Mouse (Mus musculus) ES-E14 (cell line): ENCODE measurements around the gene Pitpnm3. TPM values are rescaled to one million over a fixed set of nuclear protein-coding genes. Genes with fewer than 3 reads are reported as not detected.
A peak's percentile ranks its signal among the peaks of the same experiment; 100 is the strongest.

Experiments
- DNase-seq: peaks from one replicate; pipeline ENCODE4 v3.0.0-alpha.2; 2013; ENCODE audit warnings: low read depth, low spot score
- H3K27ac ChIP-seq: 2 replicates; pipeline ENCODE4 v1.5.1; 2012; ENCODE audit warnings: low read depth, mild to moderate bottlenecking, low read length, moderate library complexity, mixed read lengths; ENCODE audit not compliant: poor library complexity, insufficient read depth, severe bottlenecking
- H3K36me3 ChIP-seq: 2 replicates; pipeline ENCODE4 v1.6.1; 2012; ENCODE audit warnings: mild to moderate bottlenecking, low read length, moderate library complexity, mixed read lengths; ENCODE audit not compliant: control insufficient read depth, poor library complexity, insufficient read depth, severe bottlenecking
- H3K4me1 ChIP-seq, 2 experiments: fragments of 150-350 bp in 1 of 2; sonication (generic) in 1 of 2; 2 replicates each; pipeline ENCODE4 v1.6.1; 2012; ENCODE audit warnings: low read length in 2 of 2, mild to moderate bottlenecking in 1 of 2, mixed read lengths in 1 of 2; ENCODE audit not compliant: control insufficient read depth in 2 of 2, insufficient read depth in 2 of 2, poor library complexity in 1 of 2
- H3K4me3 ChIP-seq, 2 experiments: fragments of 150-350 bp in 1 of 2; sonication (generic) in 1 of 2; 2 replicates each; pipeline ENCODE4 v1.5.1; 2012; ENCODE audit warnings: low read length in 2 of 2, low read depth in 1 of 2, mild to moderate bottlenecking in 1 of 2, mixed read lengths in 1 of 2; ENCODE audit not compliant: insufficient read depth in 1 of 2, poor library complexity in 1 of 2, severe bottlenecking in 1 of 2
- H3K9ac ChIP-seq: 2 replicates; pipeline ENCODE4 v1.6.1; 2012; ENCODE audit warnings: low read depth, mild to moderate bottlenecking, low read length, mixed read lengths; ENCODE audit not compliant: poor library complexity, insufficient read depth, severe bottlenecking
- H3K9me3 ChIP-seq: fragments of 150-350 bp; sonication (generic); 2 replicates; pipeline ENCODE4 v1.6.1; 2012; ENCODE audit warnings: low read depth, mild to moderate bottlenecking, low read length; ENCODE audit not compliant: control insufficient read depth, insufficient read depth
- CHD2 ChIP-seq: IDR thresholded peaks from 2 replicates; pipeline ENCODE4 v1.6.1; 2014; ENCODE audit warnings: mild to moderate bottlenecking, low read depth, low read length, inconsistent platforms
- HCFC1 ChIP-seq: IDR thresholded peaks from 2 replicates; pipeline ENCODE4 v1.6.1; 2012; ENCODE audit warnings: low read length, inconsistent platforms, borderline replicate concordance; ENCODE audit not compliant: insufficient read depth
- MAFK ChIP-seq: IDR thresholded peaks from 2 replicates; pipeline ENCODE4 v1.6.1; 2014; ENCODE audit warnings: mild to moderate bottlenecking, low read depth, low read length, inconsistent platforms; ENCODE audit not compliant: insufficient read depth
- ZC3H11A ChIP-seq: IDR thresholded peaks from 2 replicates; pipeline ENCODE4 v1.6.1; 2012; ENCODE audit warnings: low read depth, mild to moderate bottlenecking, inconsistent platforms, low read length, borderline replicate concordance
- ZNF384 ChIP-seq: IDR thresholded peaks from 2 replicates; pipeline ENCODE4 v1.6.1; 2012; ENCODE audit warnings: low read depth, low read length, inconsistent platforms
- in situ Hi-C, 2 experiments: fragments of 600-800 bp; cut with MboI; formaldehyde crosslinking; loops; one replicate each; pipeline ENCODE4 v1.15.1; 2025; ENCODE audit warnings: low sequenced_read_pairs in 2 of 2, inconsistent platforms in 1 of 2; ENCODE audit not compliant: unreplicated experiment in 2 of 2
- total RNA-seq: library from RNA; depleted of rRNA; stranded (reverse); fragments of 300-350 nt; gene quantifications from 2 replicates; pipeline ENCODE4 v1.2.3, GENCODE M21; 2012

The Pitpnm3 gene
- total RNA-seq, 1 experiment = 0.36 TPM

DNA sequence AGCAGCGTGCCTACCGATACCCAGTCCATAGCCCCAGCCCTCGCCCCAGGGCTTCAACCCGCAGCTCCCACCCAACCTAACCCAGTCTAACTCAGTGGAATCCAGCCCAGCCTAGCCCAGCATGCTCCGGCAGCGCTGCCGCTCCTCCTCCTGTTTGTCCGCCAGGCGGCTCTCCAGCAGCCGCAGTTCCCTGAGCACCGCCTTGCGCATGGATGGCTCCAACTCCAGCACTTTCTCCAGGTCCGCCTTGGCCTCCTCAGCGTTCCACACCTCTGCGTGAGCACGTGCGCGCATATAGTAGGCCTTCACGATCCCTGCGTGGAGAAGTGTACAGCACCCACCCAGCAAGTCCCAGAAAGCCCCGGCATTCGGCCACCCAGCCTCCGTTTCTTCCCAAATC is 106.4 kb downstream of the Pitpnm3 start:
- H3K9me3 ChIP-seq = no peaks in the 10 kb centered on the region
- TF ChIP-seq MAFK (no peak), HCFC1 (no peak)
- in situ Hi-C loops = loop anchor here (10.0 to 25.0 kb wide), 2 partner anchors 454 to 692 kb away; no protein-coding TSS in a partner anchor
- H3K27ac ChIP-seq = no peak overlapping the region
- DNase-seq = peak; percentile 42
- no peaks in the 10 kb centered on the region for H3K36me3 ChIP-seq
- H3K9ac ChIP-seq = no peak overlapping the region
- H3K4me1 ChIP-seq = no peaks in the 10 kb centered on the region
- H3K4me3 ChIP-seq = no peak overlapping the region; a peak in 1 of 4 replicates

DNA sequence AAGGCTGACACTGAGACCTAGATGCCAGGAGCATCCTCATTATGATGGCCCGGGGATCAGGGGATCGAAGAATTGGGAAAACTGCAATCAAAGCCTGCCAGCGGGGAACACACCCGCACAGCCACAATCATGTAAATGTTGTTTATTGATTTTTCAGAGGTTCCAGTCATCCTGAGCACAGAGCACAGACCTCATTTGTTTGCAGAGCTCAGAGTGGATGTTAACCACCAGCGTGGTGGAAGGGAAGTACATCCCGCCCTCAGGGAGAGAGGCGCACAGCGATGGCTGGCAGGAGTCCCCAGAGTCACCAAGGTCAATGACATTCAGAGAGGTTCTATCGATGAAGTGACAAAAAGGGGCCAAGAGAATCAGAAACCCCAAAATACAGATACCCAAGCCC is 107.7 kb downstream of the Pitpnm3 start:
- Histone ChIP-seq H3K36me3 (no peaks in the 10 kb centered on the region), H3K4me1 (no peaks in the 10 kb centered on the region), H3K4me3 (no peak overlapping the region), H3K27ac (no peak overlapping the region), H3K9me3 (no peaks in the 10 kb centered on the region), H3K9ac (no peak overlapping the region)
- no peak for TF ChIP-seq HCFC1
- no peak for TF ChIP-seq CHD2
- no peak for TF ChIP-seq MAFK
- no peak for TF ChIP-seq ZNF384
- TF ChIP-seq ZC3H11A = no peak
- in situ Hi-C loops = loop anchor here (10.0 to 25.0 kb wide), 2 partner anchors 453 to 691 kb away; no protein-coding TSS in a partner anchor
- DNase-seq = no peak

DNA sequence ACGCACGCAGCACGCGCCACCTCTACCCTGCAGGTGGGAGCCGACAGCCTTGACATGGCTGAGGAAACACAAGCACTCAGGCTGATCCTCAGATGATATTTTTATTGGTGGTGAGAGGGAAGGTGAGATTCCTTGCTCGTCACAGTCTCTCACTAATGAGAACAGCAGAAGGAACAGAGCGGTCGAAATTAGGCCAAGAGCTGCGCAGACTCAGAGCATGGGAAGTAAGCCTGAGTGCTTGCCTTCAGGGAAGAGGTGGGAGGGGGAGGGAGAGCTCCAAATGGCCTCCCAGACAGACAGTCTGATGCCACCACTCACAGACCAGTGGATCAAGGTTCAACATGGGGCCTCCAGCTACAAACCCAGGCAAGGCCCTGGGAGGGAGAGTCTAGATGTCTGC is 109.1 kb downstream of the Pitpnm3 start:
- in situ Hi-C loops = loop anchor here (10.0 to 25.0 kb wide), 2 partner anchors 452 to 689 kb away; no protein-coding TSS in a partner anchor
- no peak overlapping the region for H3K27ac ChIP-seq
- H3K4me1 ChIP-seq = peaks cover 0 to 4% of the 10 kb centered on the region in 2 experiments; a peak in 1 of 4 replicates
- TF ChIP-seq CHD2 (no peak), ZC3H11A (no peak), HCFC1 (no peak), MAFK (no peak), ZNF384 (no peak)
- H3K4me3 ChIP-seq = no peak overlapping the region
- no peak for DNase-seq
- H3K36me3 ChIP-seq = no peaks in the 10 kb centered on the region
- no peak overlapping the region for H3K9ac ChIP-seq
- no peaks in the 10 kb centered on the region for H3K9me3 ChIP-seq

DNA sequence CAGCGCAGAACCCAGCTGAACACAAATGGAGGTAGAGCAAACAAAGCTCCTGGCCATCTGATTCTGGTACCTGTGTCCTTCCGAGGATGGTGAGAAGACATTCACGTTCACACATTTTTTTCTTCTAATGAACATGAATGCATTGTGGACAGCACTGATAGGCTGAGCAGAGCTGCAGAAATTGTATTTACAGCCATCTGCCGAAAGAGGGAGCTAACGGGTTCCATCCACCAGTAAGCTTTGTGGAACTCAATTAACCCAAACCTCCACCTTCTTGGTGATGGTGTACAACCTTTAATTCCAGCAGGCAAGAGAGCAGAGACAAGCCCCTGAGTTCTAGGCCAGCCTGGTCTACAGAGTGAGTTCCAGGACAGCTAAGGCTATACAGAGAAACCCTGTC is 109.7 kb downstream of the Pitpnm3 start:
- Histone ChIP-seq H3K27ac (no peak overlapping the region), H3K4me1 (peaks cover 0 to 4% of the 10 kb centered on the region in 2 experiments; a peak in 1 of 4 replicates)
- TF ChIP-seq CHD2 (no peak), ZC3H11A (no peak)

DNA sequence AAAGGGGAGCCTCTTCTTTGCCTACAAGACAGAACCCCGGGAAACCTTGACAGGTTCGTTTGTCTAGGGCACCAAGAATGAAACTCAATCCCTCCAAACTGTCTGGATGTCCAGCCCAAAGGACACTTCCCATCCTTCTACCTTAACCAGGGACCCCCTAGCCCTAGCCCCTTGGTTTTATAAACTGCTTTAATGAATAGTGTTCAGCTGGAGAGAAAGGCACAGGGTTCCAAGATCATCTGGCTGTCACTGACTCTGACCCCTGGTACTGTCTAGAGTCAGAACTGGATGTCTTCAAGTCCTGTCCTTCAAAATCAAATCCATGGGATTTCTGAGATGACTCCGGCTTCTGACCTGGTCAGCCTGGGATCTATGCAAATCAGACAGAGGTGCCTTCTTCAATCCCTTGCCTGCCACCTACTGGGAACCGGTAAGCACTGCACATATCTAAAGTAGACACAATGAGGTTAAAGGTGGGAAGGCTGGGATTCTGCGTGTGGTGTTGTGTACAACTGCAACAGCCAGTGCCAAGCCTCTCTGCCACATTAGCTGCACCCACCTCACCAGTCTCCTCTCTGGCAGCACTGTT is 111.3 kb downstream of the Pitpnm3 start:
- no peak for TF ChIP-seq ZC3H11A
- TF ChIP-seq CHD2 = no peak
- TF ChIP-seq ZNF384 = no peak
- no peak for TF ChIP-seq MAFK
- no peak for TF ChIP-seq HCFC1
- no peak overlapping the region for H3K4me3 ChIP-seq
- peaks cover 0 to 4% of the 10 kb centered on the region in 2 experiments; a peak in 1 of 4 replicates for H3K4me1 ChIP-seq
- peak; percentile 63 for DNase-seq
- H3K36me3 ChIP-seq = no peaks in the 10 kb centered on the region
- no peaks in the 10 kb centered on the region for H3K9me3 ChIP-seq
- no peak overlapping the region for H3K9ac ChIP-seq
- in situ Hi-C loops = loop anchor here in 1 of 2 experiments (10.0 kb wide), 1 partner anchor 449 kb away; no protein-coding TSS in a partner anchor
- H3K27ac ChIP-seq = no peak overlapping the region

More for the DNA sequence above, 109.7 kb downstream of the Pitpnm3 start:
- H3K4me3 ChIP-seq = no peak overlapping the region
- no peaks in the 10 kb centered on the region for H3K36me3 ChIP-seq
- no peaks in the 10 kb centered on the region for H3K9me3 ChIP-seq
- DNase-seq = no peak
- in situ Hi-C loops = loop anchor here (10.0 to 25.0 kb wide), 2 partner anchors 451 to 689 kb away; no protein-coding TSS in a partner anchor
- no peak overlapping the region for H3K9ac ChIP-seq
